Mouse (Mus musculus) liver (tissue): ENCODE measurements around the gene Gpr132.
"Not testable (repeated sequence)": the region's sequence is repeated elsewhere in the genome, so short reads cannot be mapped to it uniquely, and the experiment has no call there.

Experiments used
- DNase-seq: peaks from one replicate; pipeline ENCODE4 v3.0.0-alpha.2; 2020; ENCODE audit warnings: mixed read lengths

Gpr132 gene

DNA sequence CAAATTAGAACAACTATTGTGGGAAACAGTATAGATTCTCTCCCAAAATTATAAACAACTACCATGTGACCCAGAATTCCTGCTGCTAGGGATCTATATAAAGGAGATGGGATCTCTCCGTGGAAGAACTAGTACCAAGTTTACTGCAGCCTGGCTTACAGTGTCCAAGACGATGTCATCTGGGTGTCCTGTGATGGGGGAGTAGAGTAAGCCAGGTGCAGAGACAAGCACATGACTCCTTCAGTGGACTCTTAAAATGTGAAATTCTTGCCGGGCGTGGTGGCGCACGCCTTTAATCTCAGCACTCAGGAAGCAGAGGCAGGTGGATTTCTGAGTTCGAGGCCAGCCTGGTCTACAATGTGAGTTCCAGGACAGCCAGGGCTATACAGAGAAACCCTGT, 51.2 kb downstream of the Gpr132 start:
- DNase-seq = not testable (repeated sequence)

DNA sequence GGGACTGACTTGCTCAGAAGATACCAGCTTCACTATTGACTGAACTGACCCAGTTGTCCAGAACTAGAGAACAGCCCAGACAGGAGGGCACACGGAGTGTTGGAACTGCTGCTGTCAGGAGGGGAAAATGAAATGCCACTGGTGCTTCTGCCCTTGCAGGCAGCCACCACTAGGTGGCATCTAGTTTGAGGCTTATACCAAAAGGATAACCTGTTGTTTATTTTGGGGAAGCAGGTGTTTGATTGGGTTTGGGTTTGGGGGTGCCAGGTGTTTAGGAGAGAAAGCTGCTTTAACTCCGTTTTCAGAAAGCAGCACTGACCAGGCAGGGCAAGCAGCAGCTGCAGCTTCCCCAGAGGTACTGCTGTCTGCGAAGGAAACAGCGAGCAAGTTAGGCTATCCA, 51.7 kb downstream of the Gpr132 start:
- DNase-seq = peak; percentile 58

DNA sequence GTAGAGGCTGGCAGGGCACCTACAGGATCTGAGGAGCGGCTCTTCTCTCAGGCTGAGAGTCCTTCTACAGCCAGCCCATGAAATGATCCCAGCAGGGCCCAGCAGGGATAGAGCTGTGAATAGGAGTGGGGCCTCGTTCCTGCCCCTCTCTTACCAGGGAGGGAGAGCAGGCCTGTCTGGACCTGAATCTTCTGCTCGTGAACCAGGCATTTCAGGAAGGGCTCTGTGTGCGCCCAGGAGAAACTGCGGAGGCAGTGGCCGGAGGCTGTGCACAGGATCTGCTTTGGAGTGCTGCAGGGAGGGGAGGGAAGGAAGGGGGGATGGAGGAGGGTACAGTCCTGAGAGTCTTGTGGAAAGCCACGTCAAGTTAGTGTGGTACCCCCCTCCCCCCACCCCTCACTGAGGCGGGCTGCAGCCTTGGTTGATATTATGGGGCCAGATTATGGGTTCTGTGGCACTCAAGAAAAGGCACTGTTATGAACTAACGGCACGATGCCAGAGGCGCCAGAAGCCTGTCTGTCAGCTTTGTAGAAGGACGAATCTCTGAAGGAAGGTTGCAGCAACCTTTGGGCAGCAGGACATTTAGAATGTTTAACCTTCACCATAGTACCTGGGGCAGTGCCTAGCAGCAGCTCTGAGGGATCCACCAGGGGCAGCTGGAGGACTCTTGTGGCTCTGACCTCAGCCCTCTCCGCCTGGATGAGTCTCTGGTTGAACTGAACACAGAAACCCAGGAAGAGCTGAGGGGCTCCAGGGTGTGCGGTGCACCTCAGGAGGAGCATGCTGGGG, 53.2 kb downstream of the Gpr132 start:
- no peak for DNase-seq

DNA sequence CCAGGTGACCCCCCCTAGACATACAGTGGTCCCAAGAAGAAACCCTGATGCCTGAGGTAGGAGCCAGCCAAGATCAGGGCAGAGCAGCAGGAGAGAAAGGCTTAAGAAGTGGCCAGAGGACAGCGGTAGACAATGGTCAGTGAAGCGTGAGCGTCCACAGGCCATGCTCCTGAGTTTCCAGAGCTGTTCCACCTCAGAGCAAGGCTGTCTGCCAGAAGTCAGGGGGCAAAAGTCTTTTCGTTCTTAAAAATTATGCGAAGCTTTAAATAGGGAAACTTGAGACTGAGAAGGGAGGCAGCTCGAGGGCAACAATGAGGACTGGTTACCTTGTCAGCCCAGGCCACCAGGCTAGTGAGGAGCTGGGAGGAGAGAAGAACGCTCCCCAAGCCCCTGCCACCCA, 54.7 kb downstream of the Gpr132 start:
- no peak for DNase-seq

DNA sequence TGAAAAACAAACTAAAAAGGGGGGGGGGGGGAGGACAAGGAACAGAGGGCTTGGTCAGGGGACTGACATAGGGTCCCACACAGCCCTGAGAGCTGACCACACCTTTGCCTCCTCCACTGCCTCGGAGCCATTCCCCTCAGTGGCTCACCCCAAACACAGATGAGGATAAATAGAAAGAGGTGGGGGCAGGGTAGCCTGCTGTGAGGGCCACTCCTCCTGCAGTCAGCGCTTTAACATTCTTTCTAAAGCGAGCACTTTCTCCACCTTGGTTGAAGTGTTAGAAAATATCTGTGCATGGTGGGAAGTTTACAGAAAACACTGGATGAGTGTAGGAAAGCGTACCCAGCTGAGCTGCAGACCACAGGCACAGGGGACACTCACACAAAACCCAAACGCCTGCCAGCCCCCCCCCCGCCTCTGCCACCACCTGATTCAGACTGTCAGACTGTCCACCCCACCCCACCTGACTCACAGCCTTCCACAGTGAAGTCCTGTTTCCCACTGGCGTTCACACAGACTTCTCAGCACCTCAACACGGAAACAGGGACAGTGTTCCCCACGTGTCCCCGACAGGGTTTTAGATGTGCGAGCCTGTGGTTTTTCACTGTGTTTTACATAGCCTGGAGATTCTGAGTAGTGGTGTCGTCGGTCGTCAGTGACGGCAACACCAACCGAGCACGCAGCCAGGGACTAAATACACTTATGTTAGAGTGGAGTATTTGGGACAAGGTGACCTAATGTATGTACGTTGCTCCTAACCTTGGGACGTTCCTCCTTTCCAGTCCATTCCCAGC, 57.7 kb downstream of the Gpr132 start:
- no peak for DNase-seq

DNA sequence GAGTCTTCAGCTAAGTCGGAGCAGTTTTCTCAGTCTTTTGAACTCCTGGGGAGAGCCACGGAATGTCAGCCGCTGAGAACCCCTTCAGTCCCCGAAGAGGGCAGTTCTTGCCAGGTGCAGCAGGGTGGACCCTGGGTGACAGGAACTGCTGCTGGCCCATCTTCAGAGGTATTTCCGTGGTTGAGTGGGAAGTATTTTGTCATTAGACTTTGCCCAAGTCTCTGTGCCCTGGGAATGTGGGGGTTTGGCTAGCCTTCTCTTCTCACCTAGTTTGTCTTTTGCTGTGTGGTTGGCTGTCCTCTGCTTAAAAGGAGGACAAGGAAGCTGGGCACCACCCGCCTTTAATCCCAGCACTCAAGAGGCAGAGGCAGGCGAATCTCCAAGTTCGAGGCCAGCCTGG, 58.4 kb downstream of the Gpr132 start:
- no peak for DNase-seq

DNA sequence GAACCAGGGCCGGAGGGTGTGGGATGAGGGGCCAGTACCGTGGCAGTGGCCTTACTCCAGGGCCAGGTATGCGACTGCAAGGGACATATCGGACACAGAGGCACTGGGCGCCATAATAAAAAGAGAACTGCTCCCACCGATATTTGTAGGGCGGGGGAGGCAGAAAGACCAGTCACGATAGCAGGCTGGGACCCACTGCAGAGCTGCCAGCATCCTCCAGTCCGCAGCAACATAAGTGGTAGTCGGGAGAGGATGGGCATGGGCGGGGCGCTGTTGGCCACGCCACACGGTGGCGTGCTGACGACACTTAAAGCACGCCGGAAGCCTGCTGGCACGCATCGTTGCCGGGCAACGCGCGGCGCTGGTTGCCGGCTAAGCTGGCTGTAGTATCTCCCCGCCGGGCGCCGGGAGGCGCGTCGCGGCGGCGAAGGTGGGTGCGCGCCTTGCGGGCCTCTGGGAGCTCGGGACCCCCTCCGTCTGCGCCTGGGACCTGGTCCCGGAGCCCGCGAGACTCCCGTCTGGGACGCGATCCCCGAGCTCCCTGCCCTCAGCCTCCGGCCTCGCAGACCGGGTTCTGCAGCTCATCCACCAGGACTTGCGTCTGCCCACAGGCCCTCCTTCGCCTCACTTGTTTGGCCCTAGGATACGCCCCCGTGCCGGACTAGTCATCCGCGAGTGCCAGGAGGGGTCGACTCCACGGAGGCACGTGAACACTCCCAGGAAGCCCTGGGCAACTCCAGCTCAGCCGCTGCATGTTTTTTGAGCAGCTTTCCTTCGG, 59.3 kb downstream of the Gpr132 start, which contains the start of gene Clba1:
Gene Clba1 (plus strand): TSS at position 351 of the 778 bp plus-strand sequence.
- DNase-seq = peak; percentile 87

DNA sequence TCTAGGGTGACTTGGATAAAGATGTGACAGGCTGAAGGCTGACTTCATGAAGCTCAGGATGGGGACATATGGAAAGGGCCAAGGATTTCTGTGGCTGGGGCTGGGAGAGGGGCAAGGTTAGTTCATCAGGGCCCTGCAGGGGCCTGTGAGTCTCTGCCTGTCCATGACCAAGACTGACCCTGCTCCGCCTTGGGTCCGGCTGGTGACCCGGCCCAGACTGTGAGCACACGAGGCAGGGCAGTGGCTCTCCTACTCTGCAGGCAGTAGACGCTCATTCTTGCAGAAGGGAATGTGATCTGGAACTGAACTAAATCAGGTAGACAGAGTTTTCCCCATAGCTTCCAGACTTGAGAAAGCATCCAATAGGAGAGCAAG, 59.8 kb downstream of the Gpr132 start:
- no peak for DNase-seq

DNA sequence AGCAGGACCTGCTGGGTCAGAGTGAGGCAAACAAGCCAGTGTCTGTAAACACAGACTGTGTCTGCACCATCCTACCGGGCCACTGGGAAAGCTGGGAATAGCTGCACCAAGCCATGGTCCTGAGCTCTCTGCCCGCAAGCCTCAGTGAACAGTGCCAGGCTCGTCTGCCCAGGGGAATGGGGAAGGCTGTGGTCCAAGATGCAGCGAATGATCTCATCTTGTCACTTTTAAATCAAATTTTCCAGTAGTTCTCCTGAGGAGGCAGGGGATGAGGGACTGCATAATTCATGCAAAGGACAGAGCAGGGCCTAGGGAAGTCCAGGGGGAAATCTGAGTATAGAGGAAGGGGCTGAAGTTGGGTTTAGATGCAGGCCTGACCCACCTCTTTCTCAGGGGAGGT, 60.2 kb downstream of the Gpr132 start:
- no peak for DNase-seq

DNA sequence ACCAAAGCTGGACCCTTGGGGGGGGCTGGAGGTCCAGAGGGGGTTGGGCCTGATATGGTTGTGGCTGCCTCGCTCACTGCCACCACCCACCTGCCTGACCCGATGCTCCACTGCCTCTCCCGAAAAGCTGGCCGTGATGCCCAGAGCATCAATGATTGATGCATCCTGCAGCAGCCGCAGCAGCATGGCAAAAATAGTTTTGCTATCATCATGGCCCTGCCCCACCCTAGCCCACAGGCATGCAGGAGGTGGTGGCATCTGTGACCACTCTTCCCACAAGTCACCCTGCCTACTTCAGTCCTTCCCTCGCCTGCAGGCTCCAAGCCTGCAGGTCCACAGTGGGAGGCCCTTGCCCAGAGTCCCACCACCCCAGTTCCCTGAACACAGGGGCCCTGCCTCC, 62.0 kb downstream of the Gpr132 start:
- no peak for DNase-seq

DNA sequence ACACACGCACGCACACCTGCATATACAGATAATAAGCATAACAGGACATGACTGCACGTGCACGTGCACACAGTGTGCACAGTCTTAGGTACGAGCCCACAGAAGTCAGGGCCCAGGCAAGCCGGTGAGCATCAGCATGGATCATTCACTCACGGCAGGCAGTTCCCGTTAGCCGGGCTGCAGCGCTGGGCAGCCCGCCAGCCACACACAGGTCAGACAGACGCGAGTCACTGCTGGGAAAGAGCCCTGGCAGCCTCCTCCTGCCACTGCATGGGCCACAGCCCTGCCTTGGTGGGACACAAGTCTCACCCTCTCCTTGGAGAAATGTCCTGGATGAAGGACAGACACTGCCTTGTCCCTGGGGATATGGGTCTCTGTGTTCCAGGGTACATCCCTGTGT, 64.0 kb downstream of the Gpr132 start:
- DNase-seq = no peak

DNA sequence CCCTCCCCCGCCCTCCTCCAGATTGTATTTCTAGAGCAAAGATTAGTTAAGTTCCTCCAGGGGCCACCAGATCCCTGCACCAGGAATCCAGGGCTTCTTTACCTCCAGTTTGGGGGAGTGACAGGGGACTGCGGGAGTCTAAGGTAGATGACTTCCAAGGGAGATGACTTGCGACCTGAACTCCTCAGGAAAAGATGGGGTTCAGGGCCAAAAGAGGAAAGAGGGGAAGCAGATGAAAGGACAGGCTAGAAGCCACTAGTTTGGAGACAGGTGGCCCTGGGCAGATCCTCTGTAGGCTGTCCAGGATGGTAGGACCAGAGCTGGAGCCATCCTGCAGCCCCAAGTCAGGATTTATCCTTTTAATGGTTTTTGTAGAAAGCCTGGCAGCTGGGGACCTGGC, 65.1 kb downstream of the Gpr132 start:
- DNase-seq = no peak

DNA sequence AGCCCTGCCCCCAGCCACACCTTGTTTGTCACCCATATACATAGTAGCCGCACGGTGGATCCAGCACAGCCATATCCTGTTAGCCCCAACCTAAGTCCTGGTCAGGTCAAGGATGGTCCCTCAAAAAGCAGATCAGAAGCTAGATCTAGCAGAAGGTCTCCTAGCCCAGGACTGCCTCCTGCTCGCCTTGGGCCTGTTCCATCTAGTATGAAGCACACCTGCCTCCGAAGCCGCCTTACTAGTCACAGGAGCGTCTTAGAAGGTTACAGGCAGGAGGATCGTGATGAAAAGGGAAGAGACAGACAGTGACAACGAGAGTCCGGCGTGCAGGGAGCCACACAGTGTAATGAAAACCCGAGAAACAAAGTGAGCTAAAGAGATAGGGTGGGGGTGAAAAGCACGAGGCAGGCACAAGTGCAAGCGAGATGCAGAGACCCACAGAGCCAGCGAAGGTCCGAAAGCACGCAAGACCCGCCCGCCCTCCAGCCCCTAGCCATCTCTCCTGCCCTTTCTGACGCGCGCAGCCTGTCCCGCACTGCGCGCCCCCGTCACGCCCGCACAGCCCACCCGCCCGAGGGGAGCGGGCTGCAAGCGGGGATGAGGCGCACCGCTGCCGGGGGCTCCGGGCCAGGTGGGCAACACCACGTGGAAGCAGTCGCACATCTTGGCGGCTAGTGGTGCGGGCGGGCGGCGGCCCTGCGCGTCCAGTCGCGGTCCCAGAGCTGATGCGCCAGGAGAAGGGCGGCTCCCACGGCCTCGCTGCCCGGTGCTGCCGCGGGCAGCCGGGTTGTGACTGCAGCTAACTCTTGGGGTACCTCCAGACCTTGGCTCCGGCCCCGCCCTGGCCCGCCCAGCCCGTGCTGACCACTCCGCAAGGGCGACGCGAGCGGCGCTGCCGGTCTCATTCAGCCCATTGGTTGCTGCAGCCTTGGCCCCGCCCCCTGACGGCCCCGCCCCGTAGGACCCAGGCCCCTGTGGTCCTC, 65.9 kb downstream of the Gpr132 start, which contains the start of gene Ahnak2:
Gene Ahnak2 (minus strand): TSS at position 794 of the 983 bp plus-strand sequence.
- DNase-seq = peak; percentile 54
